Mouse (Mus musculus) left cerebral cortex, adult 18-20 months (tissue): ENCODE measurements around the gene Smpd2. TPM values are rescaled to one million over a fixed set of nuclear protein-coding genes. Genes with fewer than 3 reads are reported as not detected.
A peak's percentile ranks its signal among the peaks of the same experiment; 100 is the strongest.

Source experiments
- DNase-seq, 2 experiments: peaks; one replicate each; pipeline ENCODE4 v3.0.0; 2021 to 2022; ENCODE audit warnings: low spot score in 2 of 2, mixed read lengths in 1 of 2
- total RNA-seq, 2 experiments: library from RNA; stranded (reverse); gene quantifications; 2 replicates each; pipeline ENCODE4 v1.2.3; 2021

Gene Smpd2
- total RNA-seq, 2 experiments from 2014 or later, result 15.0 to 16.9 TPM

GRCm38 (mm10) chr10:41459990-41460389, 30.2 kb downstream of the Smpd2 start:
- DNase-seq, result no peak

- no peak for DNase-seq
Measured at GRCm38 (mm10) chr10:41452791-41453190, 37.4 kb downstream of the Smpd2 start.

GRCm38 (mm10) chr10:41451656-41452055, 38.5 kb downstream of the Smpd2 start:
- no peak for DNase-seq

- no peak for DNase-seq
Measured at GRCm38 (mm10) chr10:41450780-41451522, 39.2 kb downstream of the Smpd2 start.

GRCm38 (mm10) chr10:41450137-41450670, 40.0 kb downstream of the Smpd2 start, which contains the start of gene Zbtb24:
Gene Zbtb24 (plus strand): TSS chr10:41450383.
- DNase-seq, result peak; percentile 94

GRCm38 (mm10) chr10:41449684-41450083, 40.5 kb downstream of the Smpd2 start:
- peak; percentile 11 to 42 for DNase-seq

- DNase-seq, result no peak
Measured at GRCm38 (mm10) chr10:41448216-41448615, 42.0 kb downstream of the Smpd2 start.

Other genes starting within 250 kb of the Smpd2 start
- gene Fig4, start 187.1 kb downstream of the Smpd2 start, total RNA-seq, result 10 to 100 TPM; 25.4 to 27.2 TPM
- gene Ak9, start 186.4 kb downstream of the Smpd2 start, total RNA-seq, result under 1 TPM in 1 of 2 experiments, not detected in 1; 0.07 TPM
- 10 to 100 TPM; 19.1 to 19.8 TPM for gene Zbtb24, start 40.0 kb downstream of the Smpd2 start, total RNA-seq
- 10 to 100 TPM; 25.1 to 25.5 TPM for gene Mical1, start 14.1 kb downstream of the Smpd2 start, total RNA-seq
- 1 to 10 TPM; 4.4 to 5.7 TPM for gene Ppil6, start 70 bp upstream of the Smpd2 start, total RNA-seq
- 10 to 100 TPM; 61.0 to 68.7 TPM for gene Cd164, start 29.0 kb upstream of the Smpd2 start, total RNA-seq
- gene Ccdc162, start 226.3 kb upstream of the Smpd2 start, total RNA-seq, result 1 to 10 TPM; 1.5 to 1.7 TPM